Mouse (Mus musculus) hindlimb bud, embryonic 11.5 days (tissue): ENCODE data around the gene Kpna4.

Experiments used
- DNase-seq: peaks from one replicate; pipeline ENCODE4 v3.0.0-alpha.2; 2012; ENCODE audit warnings: low read depth, low spot score; ENCODE audit errors: extremely low spot score

The Kpna4 gene

DNA sequence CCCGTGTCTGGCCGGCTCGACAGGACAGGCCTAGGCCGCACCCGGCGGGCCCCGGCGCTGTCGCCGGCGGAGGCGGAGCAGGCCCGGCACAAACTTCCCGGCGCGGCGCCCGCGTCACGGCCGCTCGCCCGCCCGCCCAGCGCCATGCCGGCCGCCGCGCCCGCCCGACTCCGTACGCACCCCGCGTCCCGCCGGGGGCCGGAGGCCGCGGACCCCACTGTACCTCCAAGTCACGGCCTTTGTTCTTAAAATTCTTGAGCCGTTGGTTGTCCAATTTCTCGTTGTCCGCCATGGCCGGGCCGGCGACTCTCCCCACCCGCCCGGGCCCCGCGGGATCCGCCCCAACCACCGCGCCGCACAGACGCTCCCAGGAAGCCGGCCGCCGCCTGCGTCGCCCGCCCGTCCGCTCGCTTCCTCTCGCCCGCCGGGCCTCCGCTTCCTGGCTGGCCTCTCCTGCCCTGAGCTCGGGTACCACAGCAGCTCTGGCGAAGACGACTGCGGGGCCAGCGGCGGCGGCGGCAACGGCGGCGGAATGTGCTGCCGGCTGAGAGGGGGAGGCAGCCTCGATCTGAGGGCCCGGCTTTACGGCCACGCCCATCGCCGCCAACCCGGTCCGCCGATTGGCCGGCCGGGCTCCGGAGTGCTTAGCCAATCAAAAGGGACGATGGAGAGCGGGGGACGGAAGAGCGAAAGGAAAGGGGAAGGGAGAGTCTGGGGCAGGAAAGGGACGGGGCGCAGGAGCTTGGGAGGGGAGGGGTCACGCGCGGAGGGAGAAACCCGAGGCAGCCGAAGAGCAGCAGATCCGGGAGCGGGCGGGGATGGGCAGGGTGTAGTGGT, at the start of gene Kpna4:
Kpna4 (minus strand) TSS at position 605 of the 837 bp plus-strand sequence.
- peak; percentile 74 for DNase-seq

GRCm38 (mm10) chr3:69175229-69175628, 48.3 kb upstream of the Kpna4 start:
- no peak for DNase-seq

- no peak for DNase-seq
These were observed 44.2 kb upstream of the Kpna4 start for GRCm38 (mm10) chr3:69171123-69171522.

GRCm38 (mm10) chr3:69169796-69170195, 42.9 kb upstream of the Kpna4 start:
- no peak for DNase-seq

- no peak for DNase-seq
These were observed 41.8 kb upstream of the Kpna4 start for GRCm38 (mm10) chr3:69168724-69169123.

- no peak for DNase-seq
These were observed 36.1 kb upstream of the Kpna4 start for GRCm38 (mm10) chr3:69163057-69163456.

- DNase-seq: no peak
These were observed 33.5 kb upstream of the Kpna4 start for GRCm38 (mm10) chr3:69160429-69160828.

DNA sequence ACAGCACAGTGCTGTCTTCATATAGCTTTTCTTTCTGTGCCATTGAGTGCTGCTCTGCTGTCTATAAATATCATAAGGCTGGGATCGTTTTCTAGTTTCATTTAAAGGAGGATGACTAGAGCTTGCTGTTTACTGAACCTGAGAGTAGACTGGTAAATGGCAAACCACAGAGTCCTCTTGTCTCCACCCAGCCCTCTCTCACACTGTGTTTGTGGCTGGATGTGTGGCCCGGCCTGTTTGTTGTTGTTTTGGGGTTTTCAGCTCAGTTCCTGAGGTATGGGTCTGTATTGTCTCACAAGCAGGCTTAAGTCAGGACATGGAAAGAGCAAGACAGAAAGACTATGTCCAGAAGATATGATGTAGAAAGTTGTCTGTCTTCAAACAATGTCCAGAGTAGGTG, 32.6 kb upstream of the Kpna4 start:
- DNase-seq: no peak

DNA sequence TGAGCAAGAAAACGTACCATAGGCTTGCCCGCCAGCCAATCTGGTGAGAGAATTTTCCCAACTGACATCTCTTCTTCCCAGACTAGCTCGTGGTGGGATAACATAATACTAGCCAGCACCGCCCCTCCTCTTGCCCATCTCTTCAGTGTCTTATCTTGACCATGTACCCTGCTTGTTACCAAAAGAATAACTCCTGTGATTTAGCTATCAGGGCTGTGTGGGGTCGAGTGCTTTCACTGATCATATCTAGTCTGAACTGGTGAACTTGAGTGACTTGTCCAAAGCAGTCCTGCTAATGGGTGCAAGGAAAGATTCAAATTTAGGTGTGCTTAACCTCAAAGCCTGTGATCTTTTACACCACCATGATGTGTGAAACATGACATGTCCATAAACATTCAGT, 31.0 kb upstream of the Kpna4 start:
- no peak for DNase-seq

DNA sequence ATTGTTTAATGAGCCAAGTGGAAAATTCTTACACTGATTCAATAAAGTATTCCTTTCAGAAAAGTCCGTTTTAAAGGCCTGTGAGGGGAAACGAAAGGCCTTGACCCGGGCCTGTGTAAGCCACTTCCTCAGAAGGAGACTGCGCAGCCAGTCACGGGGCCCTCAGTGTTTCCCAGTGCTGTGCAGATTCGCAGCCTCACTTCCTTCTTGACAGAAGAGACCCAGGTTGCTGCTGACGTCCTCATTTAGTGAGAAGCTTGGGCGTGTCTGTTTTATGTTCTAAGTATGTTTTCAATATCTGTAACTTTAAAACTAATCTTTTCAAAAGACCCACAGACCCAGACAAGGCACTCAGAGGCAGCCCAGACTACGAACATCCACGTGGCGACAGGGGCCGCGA, 29.6 kb upstream of the Kpna4 start:
- no peak for DNase-seq

DNA sequence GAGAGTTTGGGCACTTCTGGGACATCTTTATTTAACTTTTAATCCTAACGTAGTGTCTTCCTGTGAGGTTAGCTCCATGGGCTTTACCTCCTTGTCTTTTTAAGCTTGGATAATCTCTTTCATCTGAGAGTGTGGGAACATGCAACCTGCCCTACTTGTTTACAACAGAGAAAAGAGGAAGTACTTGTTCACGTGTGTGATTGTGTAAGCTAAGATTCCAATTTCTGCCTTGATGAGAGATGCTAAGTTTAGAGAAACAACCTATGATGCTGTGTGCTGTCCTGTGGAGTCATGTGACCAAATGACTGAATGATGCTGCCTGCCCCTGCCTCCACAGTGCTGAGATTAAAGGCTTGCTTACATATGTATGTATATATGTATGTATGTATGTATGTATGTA, 27.8 kb upstream of the Kpna4 start:
- DNase-seq: no peak

GRCm38 (mm10) chr3:69150921-69151320, 24.0 kb upstream of the Kpna4 start:
- DNase-seq: no peak

DNA sequence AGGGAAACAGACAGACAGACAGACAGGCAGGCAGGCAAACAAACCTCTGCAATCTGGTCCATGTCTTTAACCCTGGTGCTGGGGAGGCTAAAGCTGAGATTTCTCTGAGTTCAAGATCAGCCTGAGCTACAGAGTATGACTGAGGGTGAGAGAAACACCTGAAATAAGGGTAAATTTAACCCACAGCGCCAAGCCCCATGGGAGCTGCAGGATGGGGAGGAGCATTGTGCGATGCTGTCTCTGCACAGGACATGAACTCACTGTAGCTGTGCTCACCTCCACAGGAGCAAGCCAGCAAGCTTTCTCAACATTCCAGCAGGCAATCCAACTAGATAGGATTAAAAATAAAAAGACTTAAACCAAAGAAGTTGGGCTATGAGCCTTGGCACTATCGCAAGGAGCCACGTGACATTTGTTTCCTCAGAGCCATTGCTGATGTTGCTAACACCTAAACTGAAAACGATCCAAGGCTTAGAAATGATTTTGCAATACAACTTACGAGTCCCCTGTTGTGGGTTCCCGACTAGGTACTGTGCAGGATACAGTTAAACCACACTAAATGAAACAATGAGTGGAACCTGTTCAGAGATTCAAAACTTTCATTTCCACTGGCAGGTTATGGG, 15.6 kb upstream of the Kpna4 start:
- DNase-seq: no peak

- no peak for DNase-seq
These were observed 13.9 kb upstream of the Kpna4 start for GRCm38 (mm10) chr3:69140851-69141250.

DNA sequence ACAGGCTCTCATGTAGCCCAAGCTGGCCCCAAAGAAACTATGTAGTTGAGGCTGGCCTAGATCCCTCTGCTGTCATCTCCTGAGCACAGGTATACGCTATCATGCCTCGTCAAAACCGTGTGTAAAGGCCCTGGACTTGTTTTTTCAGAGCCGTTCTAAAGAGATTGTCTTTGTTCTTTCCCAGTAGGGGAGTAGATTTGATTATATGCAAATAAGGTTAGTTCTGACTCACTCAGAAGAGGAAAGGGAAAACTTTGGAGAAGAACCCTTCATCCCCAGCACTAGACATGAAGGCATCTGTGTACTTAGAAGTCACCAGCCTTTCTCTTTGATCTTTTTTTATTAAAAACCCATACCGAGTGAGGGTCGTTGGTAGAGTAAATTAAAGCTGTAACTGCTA, 9.1 kb upstream of the Kpna4 start:
- DNase-seq: no peak

GRCm38 (mm10) chr3:69130973-69131372, 4.1 kb upstream of the Kpna4 start:
- no peak for DNase-seq

DNA sequence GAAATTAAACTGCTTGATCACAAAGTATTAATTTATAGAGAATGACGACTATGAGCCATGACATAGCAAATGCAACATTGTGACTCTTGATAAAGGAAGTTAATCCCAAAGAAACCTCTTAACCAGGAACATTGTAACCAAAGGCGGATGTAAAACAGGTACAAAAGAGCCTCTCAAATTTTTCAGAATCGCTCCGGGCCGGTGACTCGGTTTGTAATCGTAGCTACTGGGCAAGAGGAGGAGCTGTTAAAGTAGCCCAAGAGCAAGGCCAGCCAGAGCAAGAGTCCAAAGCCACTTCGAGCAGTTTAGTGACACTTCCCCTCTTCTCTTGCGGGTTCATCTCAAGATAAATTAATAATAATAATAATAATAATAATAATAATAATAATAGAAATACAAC, 780 bp upstream of the Kpna4 start:
- DNase-seq: peak; percentile 16

DNA sequence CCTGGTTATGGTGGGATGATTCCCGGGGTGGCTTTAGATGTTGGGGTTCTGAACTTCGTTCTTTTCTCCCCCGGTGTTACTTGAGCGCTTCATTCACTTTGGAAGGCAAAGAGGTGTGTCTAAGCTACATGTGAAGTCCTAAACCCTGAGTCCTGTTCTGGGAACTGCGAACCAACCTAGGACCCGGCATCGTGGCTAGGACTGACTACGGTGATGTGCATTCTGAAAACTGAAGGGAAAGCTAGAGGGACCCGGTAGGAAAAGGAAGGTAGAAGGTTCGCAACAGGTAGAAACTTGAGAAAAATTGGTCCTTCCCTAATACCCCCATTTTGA, 399 bp upstream of the Kpna4 start:
- DNase-seq: no peak

- DNase-seq: peak; percentile 30
These were observed 913 bp downstream of the Kpna4 start for GRCm38 (mm10) chr3:69125891-69126508.

- DNase-seq: no peak
These were observed 1.5 kb downstream of the Kpna4 start for GRCm38 (mm10) chr3:69125461-69125860.

GRCm38 (mm10) chr3:69118827-69119226, 8.1 kb downstream of the Kpna4 start:
- DNase-seq: no peak

GRCm38 (mm10) chr3:69114760-69115159, 12.2 kb downstream of the Kpna4 start:
- no peak for DNase-seq
